Mouse (Mus musculus) CH12.LX (cell line): ENCODE measurements around the gene Dnmbp. TPM values are rescaled to one million over a fixed set of nuclear protein-coding genes. Genes with fewer than 3 reads are reported as not detected.

ENCODE experiments used
- DNase-seq: peaks from one replicate; pipeline ENCODE4 v3.0.0-alpha.2; 2013; ENCODE audit errors: extremely low read depth
- H3K27ac ChIP-seq: 2 replicates; pipeline ENCODE4 v1.5.1; 2012; ENCODE audit warnings: low read depth, mild to moderate bottlenecking, control low read depth, moderate library complexity; ENCODE audit not compliant: insufficient read depth
- H3K27me3 ChIP-seq: replicated peaks from 2 replicates; pipeline ENCODE3; 2012; ENCODE audit warnings: inconsistent platforms
- H3K36me3 ChIP-seq, 2 experiments: replicated peaks in 1 of 2; 2 replicates each; pipeline versions ENCODE3 to v1.6.1; 2012; ENCODE audit warnings: inconsistent platforms in 1 of 2, low read length in 1 of 2, mild to moderate bottlenecking in 1 of 2, mixed read lengths in 1 of 2, moderate library complexity in 1 of 2; ENCODE audit not compliant: control insufficient read depth in 1 of 2, insufficient read depth in 1 of 2
- H3K4me1 ChIP-seq, 2 experiments: 2 replicates each; pipeline ENCODE4 v1.6.1; 2012; ENCODE audit warnings: inconsistent platforms in 1 of 2, moderate library complexity in 1 of 2; ENCODE audit not compliant: insufficient read depth in 2 of 2, control insufficient read depth in 1 of 2
- H3K4me2 ChIP-seq: 2 replicates; pipeline ENCODE4 v1.6.1; 2012; ENCODE audit warnings: low read depth, mild to moderate bottlenecking, control low read depth; ENCODE audit not compliant: poor library complexity, insufficient read depth, severe bottlenecking
- H3K4me3 ChIP-seq, 3 experiments: fragments of 150-350 bp in 1 of 3; sonication (generic) in 1 of 3; replicated peaks in 1 of 3; 2 replicates each; pipeline versions ENCODE3 to v1.5.1; 2011 to 2012; ENCODE audit warnings: low read depth in 2 of 3, low read length in 2 of 3, mild to moderate bottlenecking in 2 of 3, moderate library complexity in 2 of 3, control low read depth in 1 of 3, improper control_type of control experiment in 1 of 3, inconsistent platforms in 1 of 3, mixed read lengths in 1 of 3; ENCODE audit not compliant: poor library complexity in 1 of 3
- H3K79me2 ChIP-seq: replicated peaks from 2 replicates; pipeline ENCODE4 v1.6.1; 2012; ENCODE audit warnings: mild to moderate bottlenecking, moderate library complexity; ENCODE audit not compliant: control insufficient read depth, poor library complexity, insufficient read depth, severe bottlenecking; ENCODE audit errors: extremely low read depth
- H3K9ac ChIP-seq: 2 replicates; pipeline ENCODE4 v1.6.1; 2012; ENCODE audit warnings: low read depth, mild to moderate bottlenecking, control low read depth, moderate library complexity; ENCODE audit not compliant: insufficient read depth
- H3K9me3 ChIP-seq: replicated peaks from 2 replicates; pipeline ENCODE3; 2012; ENCODE audit warnings: low read length, inconsistent platforms, mixed read lengths
- BHLHE40 ChIP-seq: IDR thresholded peaks from 2 replicates; pipeline ENCODE4 v1.6.1; 2011; ENCODE audit warnings: mild to moderate bottlenecking, low read depth, low read length, improper control_type of control experiment
- CHD1 ChIP-seq: IDR thresholded peaks from 2 replicates; pipeline ENCODE4 v1.6.1; 2012; ENCODE audit warnings: low read depth, low read length, improper control_type of control experiment, inconsistent platforms
- CTCF ChIP-seq, 2 experiments: IDR thresholded peaks in 1 of 2; conservative IDR thresholded peaks in 1 of 2; 2 replicates each; pipeline ENCODE4 v1.5.1; 2011 to 2012; ENCODE audit warnings: low read depth in 2 of 2, low read length in 2 of 2, improper control_type of control experiment in 1 of 2, inconsistent platforms in 1 of 2, mild to moderate bottlenecking in 1 of 2, moderate library complexity in 1 of 2
- E2F4 ChIP-seq: IDR thresholded peaks from 2 replicates; pipeline ENCODE4 v1.6.1; 2011; ENCODE audit warnings: low read depth, low read length, improper control_type of control experiment; ENCODE audit not compliant: insufficient replicate concordance
- EP300 ChIP-seq: IDR thresholded peaks from 2 replicates; pipeline ENCODE4 v1.6.1; 2011; ENCODE audit warnings: low read length, improper control_type of control experiment
- ETS1 ChIP-seq: conservative IDR thresholded peaks from 2 replicates; pipeline ENCODE4 v1.6.1; 2012; ENCODE audit warnings: low read depth, mild to moderate bottlenecking, inconsistent platforms, low read length, improper control_type of control experiment, moderate library complexity
- HCFC1 ChIP-seq: IDR thresholded peaks from 2 replicates; pipeline ENCODE4 v1.6.1; 2012; ENCODE audit warnings: low read depth, mild to moderate bottlenecking, inconsistent platforms, low read length, improper control_type of control experiment
- JUN ChIP-seq: IDR thresholded peaks from 2 replicates; pipeline ENCODE4 v1.6.1; 2011; ENCODE audit warnings: low read depth, mild to moderate bottlenecking, low read length, improper control_type of control experiment, moderate library complexity; ENCODE audit not compliant: insufficient read depth
- JUND ChIP-seq: conservative IDR thresholded peaks from 2 replicates; pipeline ENCODE4 v1.6.1; 2011; ENCODE audit warnings: low read depth, low read length, improper control_type of control experiment
- KAT2A ChIP-seq: IDR thresholded peaks from 2 replicates; pipeline ENCODE4 v1.6.1; 2012; ENCODE audit warnings: low read length, improper control_type of control experiment, inconsistent platforms; ENCODE audit not compliant: insufficient replicate concordance
- MAFK ChIP-seq: IDR thresholded peaks from 2 replicates; pipeline ENCODE4 v1.6.1; 2011; ENCODE audit warnings: low read length, improper control_type of control experiment; ENCODE audit not compliant: insufficient replicate concordance
- MAX ChIP-seq: IDR thresholded peaks from 2 replicates; pipeline ENCODE4 v1.6.1; 2011; ENCODE audit warnings: low read length, improper control_type of control experiment
- MAZ ChIP-seq: IDR thresholded peaks from 2 replicates; pipeline ENCODE4 v1.6.1; 2012; ENCODE audit warnings: low read depth, mild to moderate bottlenecking, inconsistent platforms, low read length, improper control_type of control experiment, moderate library complexity
- MXI1 ChIP-seq: IDR thresholded peaks from 2 replicates; pipeline ENCODE4 v1.6.1; 2011; ENCODE audit warnings: mild to moderate bottlenecking, low read depth, low read length, improper control_type of control experiment
- MYC ChIP-seq: IDR thresholded peaks from 2 replicates; pipeline ENCODE4 v1.6.1; 2011; ENCODE audit warnings: low read depth, mild to moderate bottlenecking, improper control_type of control experiment, low read length
- PAX5 ChIP-seq: IDR thresholded peaks from 2 replicates; pipeline ENCODE4 v1.6.1; 2012; ENCODE audit warnings: low read length, inconsistent platforms, mixed read lengths
- POLR2A ChIP-seq: IDR thresholded peaks from 2 replicates; pipeline ENCODE4 v1.6.1; 2011; ENCODE audit warnings: low read depth, mild to moderate bottlenecking, improper control_type of control experiment, low read length
- POLR2AphosphoS2 ChIP-seq: IDR thresholded peaks from 2 replicates; pipeline ENCODE4 v1.6.1; 2011; ENCODE audit warnings: low read depth, low read length, improper control_type of control experiment
- RAD21 ChIP-seq: IDR thresholded peaks from 2 replicates; pipeline ENCODE4 v1.6.1; 2011; ENCODE audit warnings: low read depth, mild to moderate bottlenecking, low read length, improper control_type of control experiment, moderate library complexity
- RCOR1 ChIP-seq: conservative IDR thresholded peaks from 2 replicates; pipeline ENCODE4 v1.6.1; 2012; ENCODE audit warnings: low read depth, mild to moderate bottlenecking, inconsistent platforms, low read length, improper control_type of control experiment
- SIN3A ChIP-seq: IDR thresholded peaks from 2 replicates; pipeline ENCODE4 v1.6.1; 2012; ENCODE audit warnings: low read length, improper control_type of control experiment, inconsistent platforms
- SMC3 ChIP-seq: IDR thresholded peaks from 2 replicates; pipeline ENCODE4 v1.6.1; 2011; ENCODE audit warnings: low read depth, low read length, improper control_type of control experiment
- TBP ChIP-seq: conservative IDR thresholded peaks from 2 replicates; pipeline ENCODE4 v1.6.1; 2011; ENCODE audit warnings: low read depth, low read length, improper control_type of control experiment
- UBTF ChIP-seq: IDR thresholded peaks from 2 replicates; pipeline ENCODE4 v1.6.1; 2012; ENCODE audit warnings: low read depth, mild to moderate bottlenecking, inconsistent platforms, low read length, improper control_type of control experiment, moderate library complexity
- ZC3H11A ChIP-seq: IDR thresholded peaks from 2 replicates; pipeline ENCODE4 v1.6.1; 2012; ENCODE audit warnings: low read depth, mild to moderate bottlenecking, inconsistent platforms, low read length, improper control_type of control experiment
- ZKSCAN1 ChIP-seq: IDR thresholded peaks from 2 replicates; pipeline ENCODE4 v1.6.1; 2012; ENCODE audit warnings: low read depth, inconsistent platforms, low read length, improper control_type of control experiment, borderline replicate concordance
- ZMIZ1 ChIP-seq: IDR thresholded peaks from 2 replicates; pipeline ENCODE4 v1.6.1; 2012; ENCODE audit warnings: low read depth, mild to moderate bottlenecking, inconsistent platforms, low read length, improper control_type of control experiment
- ZNF384 ChIP-seq: IDR thresholded peaks from 2 replicates; pipeline ENCODE4 v1.6.1; 2012; ENCODE audit warnings: low read depth, low read length, improper control_type of control experiment, inconsistent platforms
- dilution Hi-C: fragments of 300-500 bp; cut with MboI; formaldehyde crosslinking; loops from 2 replicates; pipeline ENCODE4 v1.14.3; 2020; ENCODE audit warnings: low sequenced_read_pairs; ENCODE audit not compliant: extremely low pct_unique_long_range_greater_than_20kb, extremely low pct_ligation_motif_present
- in situ Hi-C: fragments of 300-500 bp; cut with MboI; formaldehyde crosslinking; loops from 3 replicates; pipeline ENCODE4 v1.14.3; 2019; ENCODE audit warnings: low sequenced_read_pairs, low pct_ligation_motif_present, low pct_unique_long_range_greater_than_20kb, mixed read lengths
- polyA plus RNA-seq: library from polyadenylated mRNA; unstranded; fragments of >175 nt; gene quantifications from 2 replicates; pipeline ENCODE4 v1.2.1, GENCODE M21; 2012; ENCODE audit warnings: low read depth; ENCODE audit not compliant: insufficient read length
- total RNA-seq, 2 experiments: library from RNA; depleted of rRNA; stranded (reverse); fragments of 300-350 nt in 1 of 2; fragments of >200 nt in 1 of 2; gene quantifications; 2 replicates each; pipeline ENCODE4 v1.2.3; 2012 to 2014

Gene Dnmbp
- total and polyA plus RNA-seq, 3 experiments, result 1.8 to 5.4 (median 2.3) TPM

DNA sequence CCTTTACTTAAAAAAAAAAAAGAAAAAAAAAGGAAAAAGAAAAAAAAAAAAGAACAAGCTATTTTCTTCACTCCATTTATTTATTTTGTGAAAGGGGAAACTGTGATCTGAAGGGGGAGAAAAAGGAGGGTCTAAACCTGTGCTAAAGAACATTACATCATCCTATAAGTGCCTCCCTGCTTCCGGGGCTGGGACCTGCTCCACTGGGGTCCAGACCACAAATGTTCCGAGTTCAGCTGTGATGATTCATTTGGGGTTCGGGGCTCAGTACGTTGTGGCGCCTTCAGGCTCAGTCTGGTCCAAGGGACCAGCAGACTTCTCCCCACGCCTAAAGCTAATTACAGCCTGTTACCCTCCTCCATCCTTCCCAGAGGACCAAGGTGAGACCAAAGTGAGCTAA lies 9.1 kb downstream of the Dnmbp start:
- Histone ChIP-seq H3K4me2 (no peak overlapping the region), H3K9me3 (no peaks in the 10 kb centered on the region)
- TF ChIP-seq CHD1 (no peak), ETS1 (no peak), JUND (no peak), E2F4 (no peak), SMC3 (no peak), HCFC1 (no peak), PAX5 (no peak), RCOR1 (no peak), KAT2A (no peak), ZNF384 (no peak), POLR2AphosphoS2 (no peak), UBTF (no peak), POLR2A (no peak), SIN3A (no peak), ZC3H11A (no peak), TBP (no peak), JUN (no peak), MXI1 (no peak), ZMIZ1 (no peak), MAX (no peak)
- TF ChIP-seq, all 38 proteins: peak for 0
- dilution Hi-C loops, result no loop called here
- H3K9ac ChIP-seq, result no peak overlapping the region
- H3K79me2 ChIP-seq, result no peaks in the 10 kb centered on the region
- no peak overlapping the region for H3K27ac ChIP-seq
- no peaks in the 10 kb centered on the region for H3K27me3 ChIP-seq
- peak; percentile 31 for DNase-seq
- in situ Hi-C loops, result no loop called here
- H3K36me3 ChIP-seq, result peaks cover 0 to 2% of the 10 kb centered on the region in 2 experiments
- no peak overlapping the region for H3K4me3 ChIP-seq
- peaks cover 3 to 22% of the 10 kb centered on the region in 2 experiments; a peak in 3 of 4 replicates for H3K4me1 ChIP-seq

DNA sequence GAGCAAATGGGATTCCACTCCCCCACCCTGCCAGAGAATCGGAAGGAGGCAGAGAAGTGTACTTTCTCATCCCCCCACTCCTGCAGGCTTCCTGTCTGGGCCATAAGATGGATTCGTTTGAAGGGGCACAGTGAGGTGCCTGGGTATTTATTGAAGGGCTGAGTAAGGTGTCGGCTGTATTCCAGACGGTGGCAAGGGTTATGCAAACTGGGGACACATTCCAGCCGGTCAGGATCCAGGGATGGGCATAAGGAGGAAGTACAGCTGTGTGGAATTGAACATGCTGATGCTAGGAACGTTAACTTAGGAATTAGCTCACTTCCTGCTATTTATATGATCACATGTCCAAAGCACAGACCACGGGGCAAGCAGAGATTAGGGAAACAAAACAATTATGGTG lies 9.6 kb downstream of the Dnmbp start:
- DNase-seq, result no peak
- Histone ChIP-seq H3K9me3 (no peaks in the 10 kb centered on the region), H3K9ac (no peak overlapping the region), H3K4me1 (peaks cover 3 to 22% of the 10 kb centered on the region in 2 experiments; a peak in 3 of 4 replicates), H3K4me2 (no peak overlapping the region), H3K79me2 (no peaks in the 10 kb centered on the region), H3K4me3 (no peak overlapping the region), H3K36me3 (peaks cover 0 to 2% of the 10 kb centered on the region in 2 experiments), H3K27me3 (no peaks in the 10 kb centered on the region), H3K27ac (no peak overlapping the region)
- TF ChIP-seq ZKSCAN1 (no peak), MAZ (no peak), RAD21 (no peak), CTCF (conservative IDR thresholded peaks at IDR 0.05 in 1 of 2, IDR thresholded peaks at IDR 0.05 in 1 of 2; ENCODE audit: low read depth in 2 of 2, low read length in 2 of 2) (no peak), HCFC1 (no peak), MYC (no peak), EP300 (no peak), BHLHE40 (no peak), MAFK (no peak), SMC3 (no peak)
- in situ Hi-C loops (no loop called here), dilution Hi-C loops (no loop called here)
